Mouse (Mus musculus) bone marrow, adult 2 months (tissue): Measurements from ENCODE around the gene Fbxw7. TPM values are rescaled to one million over a fixed set of nuclear protein-coding genes. Genes with fewer than 3 reads are reported as not detected.
"Not testable (repeated sequence)": the region's sequence is repeated elsewhere in the genome, so short reads cannot be mapped to it uniquely, and the experiment has no call there.

Experiments used
- H3K27ac ChIP-seq: fragments of 200-500 bp; 2 replicates; pipeline ENCODE4 v1.5.1; 2012; ENCODE audit warnings: low read depth, mild to moderate bottlenecking, control low read depth, inconsistent platforms, low read length; ENCODE audit not compliant: control insufficient read depth, poor library complexity, insufficient read depth
- H3K4me1 ChIP-seq: fragments of 200-500 bp; 2 replicates; pipeline ENCODE4 v1.6.1; 2011; ENCODE audit warnings: low read length; ENCODE audit not compliant: control insufficient read depth, insufficient read depth
- H3K4me3 ChIP-seq: fragments of 200-500 bp; replicated peaks from 2 replicates; pipeline ENCODE3; 2011; ENCODE audit warnings: mild to moderate bottlenecking, low read depth, low read length, control low read depth; ENCODE audit not compliant: control insufficient read depth
- CTCF ChIP-seq: fragments of 200-500 bp; IDR thresholded peaks from 2 replicates; pipeline ENCODE4 v1.5.1; 2011; ENCODE audit warnings: low read length, control low read depth; ENCODE audit not compliant: control insufficient read depth, insufficient read depth
- POLR2A ChIP-seq: fragments of 200-500 bp; IDR thresholded peaks from 2 replicates; pipeline ENCODE4 v1.6.1; 2011; ENCODE audit warnings: low read depth, mild to moderate bottlenecking, control low read depth, low read length, borderline replicate concordance; ENCODE audit not compliant: control insufficient read depth
- WGBS: fragments of 180-500 bp; shearing (Covaris S2); methylation state at CpG from one replicate; pipeline ENCODE4 v1.1.7; 2018; 5-methylcytosine and 5-hydroxymethylcytosine counted together
- polyA plus RNA-seq: library from polyadenylated mRNA; stranded (reverse); fragments of >200 nt; gene quantifications from 2 replicates; pipeline ENCODE4 v1.2.4, GENCODE M21; 2011; ENCODE audit warnings: low replicate concordance; ENCODE audit not compliant: missing spikeins, insufficient read depth, insufficient read length

The Fbxw7 gene
- polyA plus RNA-seq, 1 experiment: 13.2 TPM

GRCm38 (mm10) chr3:84854440-84854839 is 39.4 kb downstream of the Fbxw7 start:
- 68% methylated on average over 1 of the region's 1 CpGs for WGBS

DNA sequence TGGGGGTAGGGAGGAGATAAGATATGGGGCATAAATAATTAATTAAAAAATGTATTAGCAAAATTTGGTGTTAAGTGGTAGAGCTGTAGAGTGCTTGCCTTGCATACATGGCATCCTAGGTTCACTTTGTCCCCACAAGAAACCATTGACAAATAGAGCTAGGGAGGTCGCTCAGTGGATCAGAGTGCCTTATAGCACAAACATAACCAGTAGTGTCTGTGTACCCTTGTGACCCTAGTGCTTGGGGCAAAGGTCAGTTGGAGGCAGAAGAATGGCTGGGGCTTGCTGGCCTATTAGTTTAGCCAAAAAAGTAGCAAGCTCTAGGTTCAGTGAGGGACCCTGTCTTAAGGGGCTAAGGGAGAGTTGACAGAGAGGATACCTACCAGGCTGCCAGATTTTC is 45.6 kb downstream of the Fbxw7 start:
- no peak for TF ChIP-seq POLR2A
- no peak for TF ChIP-seq CTCF
- Histone ChIP-seq H3K4me3 (no peak overlapping the region), H3K4me1 (no peaks in the 10 kb centered on the region), H3K27ac (no peak overlapping the region)
- WGBS: 91% methylated on average over 1 of the region's 1 CpGs

More at GRCm38 (mm10) chr3:84854440-84854839, 39.4 kb downstream of the Fbxw7 start:
- Histone ChIP-seq H3K4me1 (peaks cover 2% of the 10 kb centered on the region; the same call in 1 of the 2 replicates), H3K4me3 (no peak overlapping the region), H3K27ac (no peak overlapping the region)
- TF ChIP-seq POLR2A: no peak
- no peak for TF ChIP-seq CTCF

DNA sequence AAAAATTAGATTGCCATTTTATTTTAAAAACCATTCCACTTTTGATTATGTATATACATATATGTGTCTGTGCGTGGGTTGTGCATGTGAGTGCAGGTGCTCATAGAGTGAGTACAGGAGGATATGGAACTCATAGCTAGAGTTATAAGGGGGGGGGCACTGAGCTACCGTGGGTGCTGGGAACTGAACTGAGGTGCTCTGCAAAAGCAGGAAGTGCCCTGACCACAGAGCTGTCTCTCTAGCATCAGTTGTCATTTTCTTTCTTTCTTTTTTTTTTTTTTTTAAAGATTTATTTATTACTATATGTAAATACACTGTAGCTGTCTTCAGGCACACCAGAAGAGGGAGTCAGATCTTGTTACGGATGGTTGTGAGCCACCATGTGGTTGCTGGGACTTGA is 46.7 kb downstream of the Fbxw7 start:
- not testable (repeated sequence) for H3K4me3 ChIP-seq, H3K4me1 ChIP-seq, H3K27ac ChIP-seq
- 61% methylated on average over 3 of the region's 3 CpGs for WGBS

DNA sequence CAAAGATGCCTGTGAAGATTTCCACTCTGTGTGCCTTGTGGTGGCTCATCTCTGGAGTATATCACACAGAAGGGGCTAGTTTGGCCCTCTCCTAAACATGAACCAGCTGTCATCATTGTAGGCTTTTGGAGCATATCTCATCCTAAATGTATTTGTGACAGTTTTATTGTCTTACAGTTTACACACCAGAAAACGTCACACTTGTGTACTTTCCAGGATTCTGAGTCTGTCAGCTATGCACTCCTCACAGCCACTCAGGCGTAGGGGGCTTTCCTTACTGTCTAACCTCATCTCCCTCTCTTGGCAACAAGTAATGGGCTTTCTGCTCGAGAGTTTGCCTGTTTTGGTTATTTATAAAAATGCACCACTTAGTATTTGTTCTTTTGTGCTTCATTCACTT is 50.6 kb downstream of the Fbxw7 start:
- H3K4me1 ChIP-seq: no peaks in the 10 kb centered on the region
- no peak overlapping the region for H3K4me3 ChIP-seq
- no peak overlapping the region for H3K27ac ChIP-seq
- 82% methylated on average over 3 of the region's 3 CpGs for WGBS
- TF ChIP-seq CTCF (no peak), POLR2A (no peak)

- 73% methylated on average over 4 of the region's 4 CpGs for WGBS
These were observed 51.8 kb downstream of the Fbxw7 start for GRCm38 (mm10) chr3:84866866-84867265.

GRCm38 (mm10) chr3:84867434-84867975 is 52.4 kb downstream of the Fbxw7 start:
- 71% methylated on average over 1 of the region's 1 CpGs for WGBS
- H3K4me3 ChIP-seq: no peak overlapping the region
- no peaks in the 10 kb centered on the region for H3K4me1 ChIP-seq
- no peak for TF ChIP-seq CTCF
- TF ChIP-seq POLR2A: no peak
- no peak overlapping the region for H3K27ac ChIP-seq

More at GRCm38 (mm10) chr3:84866866-84867265, 51.8 kb downstream of the Fbxw7 start:
- Histone ChIP-seq H3K4me3 (no peak overlapping the region), H3K4me1 (no peaks in the 10 kb centered on the region), H3K27ac (no peak overlapping the region)
- TF ChIP-seq POLR2A: no peak
- TF ChIP-seq CTCF: no peak

GRCm38 (mm10) chr3:84867991-84868390 is 52.9 kb downstream of the Fbxw7 start:
- no peaks in the 10 kb centered on the region for H3K4me1 ChIP-seq
- 17% methylated on average over 1 of the region's 1 CpGs for WGBS
- no peak overlapping the region for H3K4me3 ChIP-seq
- no peak overlapping the region for H3K27ac ChIP-seq
- no peak for TF ChIP-seq CTCF
- TF ChIP-seq POLR2A: no peak

- H3K4me1 ChIP-seq: no peaks in the 10 kb centered on the region
- no peak overlapping the region for H3K27ac ChIP-seq
- TF ChIP-seq CTCF (no peak), POLR2A (no peak)
- no peak overlapping the region for H3K4me3 ChIP-seq
These were observed 55.1 kb downstream of the Fbxw7 start for GRCm38 (mm10) chr3:84870126-84870525.

GRCm38 (mm10) chr3:84875306-84875705 is 60.2 kb downstream of the Fbxw7 start:
- Histone ChIP-seq H3K4me1 (no peaks in the 10 kb centered on the region), H3K27ac (no peak overlapping the region), H3K4me3 (no peak overlapping the region)
- 91% methylated on average over 9 of the region's 9 CpGs for WGBS
- TF ChIP-seq CTCF: no peak
- TF ChIP-seq POLR2A: no peak
